Mouse (Mus musculus) midbrain, embryonic 14.5 days (tissue): ENCODE results near the gene Cenpa. TPM values are rescaled to one million over a fixed set of nuclear protein-coding genes. Genes with fewer than 3 reads are reported as not detected.
A peak's percentile ranks its signal among the peaks of the same experiment; 100 is the strongest.

Source experiments
- ATAC-seq: fragments of 200-750 bp; cut with Nextera tagmentation; 2 replicates; pipeline ENCODE4 v1.8.0; 2017; ENCODE audit warnings: moderate number of reproducible peaks, moderate library complexity; ENCODE audit not compliant: low FRiP score, low TSS enrichment
- DNase-seq: peaks from one replicate; pipeline ENCODE4 v3.0.0-alpha.2; 2015
- H3K27ac ChIP-seq: fragments of 300-500 bp; sonication (generic); replicated peaks from 2 replicates; pipeline ENCODE4 v1.5.1; 2014; ENCODE audit warnings: mild to moderate bottlenecking, low read depth, low read length, moderate library complexity
- H3K27me3 ChIP-seq: fragments of 300-500 bp; sonication (generic); 2 replicates; pipeline ENCODE4 v1.6.1; 2014; ENCODE audit warnings: low read length, control low read depth, mixed read lengths; ENCODE audit not compliant: control insufficient read depth, insufficient read depth
- H3K36me3 ChIP-seq: fragments of 300-500 bp; sonication (generic); 2 replicates; pipeline ENCODE4 v1.6.1; 2014; ENCODE audit warnings: low read length, control low read depth; ENCODE audit not compliant: control insufficient read depth, insufficient read depth
- H3K4me1 ChIP-seq: fragments of 300-500 bp; sonication (generic); 2 replicates; pipeline ENCODE4 v1.6.1; 2014; ENCODE audit warnings: mild to moderate bottlenecking, antibody characterized with exemption, low read length, control low read depth; ENCODE audit not compliant: control insufficient read depth, insufficient read depth
- H3K4me2 ChIP-seq: fragments of 300-500 bp; sonication (generic); 2 replicates; pipeline ENCODE4 v1.6.1; 2014; ENCODE audit warnings: mild to moderate bottlenecking, low read length, moderate library complexity
- H3K4me3 ChIP-seq: fragments of 300-500 bp; sonication (generic); replicated peaks from 2 replicates; pipeline ENCODE4 v1.5.1; 2014; ENCODE audit warnings: low read depth, low read length
- H3K9ac ChIP-seq: fragments of 300-500 bp; sonication (generic); replicated peaks from 2 replicates; pipeline ENCODE4 v1.6.1; 2014; ENCODE audit warnings: mild to moderate bottlenecking, low read length, moderate library complexity
- H3K9me3 ChIP-seq: fragments of 300-500 bp; sonication (generic); 2 replicates; pipeline ENCODE4 v1.6.1; 2016; ENCODE audit warnings: low read length, control low read depth, mixed read lengths; ENCODE audit not compliant: control insufficient read depth
- WGBS: fragments of 180-500 bp; shearing (Covaris S2); extraction: QIAGEN DNeasy Blood & Tissue Kit; methylation state at CpG from one replicate; pipeline ENCODE4 v1.1.7; 2014; 5-methylcytosine and 5-hydroxymethylcytosine counted together
- polyA plus RNA-seq: library from polyadenylated mRNA; unstranded; fragments of >200 nt; fragmentation: Nextera tagmentation; extraction: Ambion mirVana; gene quantifications from 2 replicates; pipeline ENCODE4 v1.2.1, GENCODE M21; 2014

Cenpa gene
- polyA plus RNA-seq, 1 experiment from 2014 or later: 65.3 TPM

DNA sequence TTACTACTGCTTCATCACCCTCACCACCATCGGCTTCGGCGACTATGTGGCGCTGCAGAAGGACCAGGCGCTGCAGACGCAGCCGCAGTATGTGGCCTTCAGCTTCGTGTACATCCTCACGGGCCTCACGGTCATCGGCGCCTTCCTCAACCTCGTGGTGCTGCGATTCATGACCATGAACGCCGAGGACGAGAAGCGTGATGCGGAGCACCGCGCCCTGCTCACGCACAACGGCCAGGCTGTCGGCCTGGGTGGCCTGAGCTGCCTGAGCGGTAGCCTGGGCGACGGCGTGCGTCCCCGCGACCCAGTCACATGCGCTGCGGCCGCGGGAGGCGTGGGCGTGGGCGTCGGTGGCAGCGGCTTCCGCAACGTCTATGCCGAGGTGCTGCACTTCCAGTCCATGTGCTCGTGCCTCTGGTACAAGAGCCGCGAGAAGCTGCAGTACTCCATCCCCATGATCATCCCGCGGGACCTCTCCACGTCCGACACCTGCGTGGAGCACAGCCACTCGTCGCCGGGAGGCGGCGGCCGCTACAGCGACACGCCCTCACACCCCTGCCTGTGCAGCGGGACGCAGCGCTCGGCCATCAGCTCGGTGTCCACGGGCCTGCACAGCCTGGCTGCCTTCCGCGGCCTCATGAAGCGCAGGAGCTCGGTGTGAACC, 44.3 kb upstream of the Cenpa start:
- Histone ChIP-seq H3K9me3 (no peaks in the 10 kb centered on the region), H3K4me3 (peak overlapping the region; percentile 33), H3K36me3 (no peaks in the 10 kb centered on the region), H3K27me3 (peaks cover 34% of the 10 kb centered on the region), H3K4me1 (peaks cover 13% of the 10 kb centered on the region), H3K4me2 (peak overlapping the region; percentile 64), H3K27ac (no peak overlapping the region), H3K9ac (peak overlapping the region; percentile 44)
- 2% methylated on average over 68 of the region's 69 CpGs for WGBS
- peak; percentile 59 for DNase-seq
- ATAC-seq: peak; percentile 40; the same call in 1 of the 2 replicates

GRCm38 (mm10) chr5:30622841-30623185, 43.8 kb upstream of the Cenpa start:
- Histone ChIP-seq H3K9me3 (no peaks in the 10 kb centered on the region), H3K4me3 (peak overlapping the region; percentile 33), H3K4me1 (peaks cover 13% of the 10 kb centered on the region), H3K27me3 (peaks cover 34% of the 10 kb centered on the region), H3K36me3 (no peaks in the 10 kb centered on the region), H3K9ac (peak overlapping the region; percentile 44; the same call in 1 of the 2 replicates), H3K27ac (no peak overlapping the region), H3K4me2 (peak overlapping the region; percentile 64)
- ATAC-seq (peak; percentile 32; the same call in 1 of the 2 replicates), DNase-seq (peak; percentile 31)
- 3% methylated on average over 10 of the region's 10 CpGs for WGBS

- Histone ChIP-seq H3K4me1 (peaks cover 13% of the 10 kb centered on the region), H3K27me3 (peaks cover 34% of the 10 kb centered on the region), H3K36me3 (no peaks in the 10 kb centered on the region), H3K4me2 (no peak overlapping the region), H3K4me3 (no peak overlapping the region), H3K9ac (no peak overlapping the region), H3K27ac (no peak overlapping the region), H3K9me3 (no peaks in the 10 kb centered on the region)
- WGBS: 56% methylated on average over 2 of the region's 2 CpGs
- no peak for ATAC-seq
- no peak for DNase-seq
Observed at GRCm38 (mm10) chr5:30623380-30623779, 43.2 kb upstream of the Cenpa start.

- H3K4me1 ChIP-seq: peaks cover 13% of the 10 kb centered on the region
- H3K4me3 ChIP-seq: no peak overlapping the region
- ATAC-seq (no peak), DNase-seq (no peak)
- no peak overlapping the region for H3K9ac ChIP-seq
- no peaks in the 10 kb centered on the region for H3K36me3 ChIP-seq
- no peak overlapping the region for H3K27ac ChIP-seq
- peaks cover 34% of the 10 kb centered on the region for H3K27me3 ChIP-seq
- 21% methylated on average over 1 of the region's 1 CpGs for WGBS
- H3K9me3 ChIP-seq: no peaks in the 10 kb centered on the region
- no peak overlapping the region for H3K4me2 ChIP-seq
Observed at GRCm38 (mm10) chr5:30624311-30624710, 42.3 kb upstream of the Cenpa start.

DNA sequence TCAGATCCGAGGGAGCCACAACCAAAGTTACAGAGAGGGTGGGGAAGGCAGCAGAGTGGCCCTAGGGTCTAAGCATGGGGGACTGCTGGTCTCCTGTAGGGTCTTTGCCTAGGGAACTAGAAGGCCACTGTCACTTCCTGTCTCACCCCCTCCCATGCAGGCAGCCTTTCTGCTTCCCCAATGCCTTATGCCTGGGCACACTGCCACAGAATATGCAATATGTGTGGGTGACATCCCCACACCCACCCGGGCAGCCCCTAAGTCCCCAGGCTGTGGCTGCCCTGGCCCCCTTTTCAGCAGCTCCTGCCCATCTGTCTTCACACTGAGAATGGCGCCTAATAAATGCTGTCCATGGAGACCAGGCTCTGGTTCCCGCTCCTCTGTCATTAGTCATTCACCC, 41.7 kb upstream of the Cenpa start:
- H3K9me3 ChIP-seq: no peaks in the 10 kb centered on the region
- 61% methylated on average over 4 of the region's 4 CpGs for WGBS
- no peak for ATAC-seq

GRCm38 (mm10) chr5:30625379-30625778, 41.2 kb upstream of the Cenpa start:
- Histone ChIP-seq H3K36me3 (no peaks in the 10 kb centered on the region), H3K9me3 (no peaks in the 10 kb centered on the region), H3K4me2 (no peak overlapping the region), H3K27ac (no peak overlapping the region), H3K27me3 (peaks cover 34% of the 10 kb centered on the region), H3K9ac (no peak overlapping the region), H3K4me3 (no peak overlapping the region), H3K4me1 (peaks cover 13% of the 10 kb centered on the region)
- DNase-seq (no peak), ATAC-seq (no peak)
- WGBS: 81% methylated on average over 3 of the region's 3 CpGs

More for the DNA sequence above, 41.7 kb upstream of the Cenpa start:
- H3K9ac ChIP-seq: no peak overlapping the region
- no peak overlapping the region for H3K27ac ChIP-seq
- H3K4me3 ChIP-seq: no peak overlapping the region
- DNase-seq: no peak
- H3K4me1 ChIP-seq: peaks cover 13% of the 10 kb centered on the region
- no peaks in the 10 kb centered on the region for H3K36me3 ChIP-seq
- H3K27me3 ChIP-seq: peaks cover 34% of the 10 kb centered on the region
- no peak overlapping the region for H3K4me2 ChIP-seq

DNA sequence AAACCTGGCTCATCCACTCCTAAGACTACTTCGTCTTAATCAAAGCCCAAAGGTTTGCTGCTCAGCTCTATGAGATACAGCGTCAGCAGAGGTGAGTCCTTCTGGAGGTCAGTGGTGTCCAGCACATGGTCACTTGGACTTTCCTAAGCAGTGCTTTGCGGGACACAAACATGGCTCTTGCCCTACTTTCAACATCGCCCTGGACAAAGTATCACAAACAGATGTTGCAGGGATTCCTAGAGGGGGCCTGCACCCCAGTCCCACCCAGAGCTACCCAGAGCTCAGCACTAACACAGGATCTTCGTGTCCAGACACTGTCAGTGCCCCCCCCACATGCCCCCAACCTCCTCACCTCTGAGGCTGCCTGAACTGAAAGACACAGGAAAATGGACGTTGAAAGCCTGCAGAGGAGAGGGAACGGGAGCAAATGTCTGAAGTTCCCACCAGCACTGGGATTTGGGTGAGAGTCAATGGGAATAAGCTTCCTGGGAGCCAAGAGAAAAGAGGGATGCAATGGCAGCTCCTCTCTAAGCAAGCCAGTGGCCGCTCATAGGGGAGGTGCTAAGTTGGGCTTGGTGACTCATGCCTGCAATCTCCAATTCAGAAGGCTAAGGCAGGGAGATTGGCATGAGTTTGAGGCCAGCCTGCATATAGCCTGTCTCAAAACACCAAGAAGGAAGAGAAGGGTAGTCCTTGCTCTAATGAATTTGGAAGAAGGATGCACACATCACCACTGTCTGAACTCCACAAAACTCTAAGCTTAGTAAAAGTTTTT, 40.1 kb upstream of the Cenpa start:
- no peak for DNase-seq
- peaks cover 23% of the 10 kb centered on the region for H3K27me3 ChIP-seq
- no peak overlapping the region for H3K27ac ChIP-seq
- H3K9me3 ChIP-seq: no peaks in the 10 kb centered on the region
- H3K4me1 ChIP-seq: peaks cover 13% of the 10 kb centered on the region
- H3K36me3 ChIP-seq: no peaks in the 10 kb centered on the region
- 81% methylated on average over 8 of the region's 8 CpGs for WGBS
- no peak overlapping the region for H3K4me3 ChIP-seq
- H3K4me2 ChIP-seq: no peak overlapping the region
- ATAC-seq: no peak
- H3K9ac ChIP-seq: no peak overlapping the region

DNA sequence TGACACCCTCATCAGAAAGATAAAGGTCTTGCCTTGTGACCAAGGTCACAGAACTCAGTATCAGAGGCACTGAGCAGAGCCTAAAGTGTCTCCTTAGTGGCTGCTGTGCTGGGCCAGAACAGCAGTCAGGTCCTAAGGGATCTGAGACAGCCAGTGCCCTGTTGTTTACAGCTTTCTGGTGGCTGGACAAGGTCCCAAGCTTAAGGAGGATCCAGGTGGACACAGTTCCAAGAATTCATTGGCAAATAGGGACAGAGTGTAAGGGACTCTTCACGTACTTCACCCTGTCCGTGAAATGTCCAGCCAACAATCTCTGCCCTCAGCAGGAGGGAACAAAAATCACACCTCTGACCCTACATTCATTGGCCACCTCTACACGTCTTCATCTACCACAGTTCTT, 38.1 kb upstream of the Cenpa start:
- H3K4me2 ChIP-seq: no peak overlapping the region
- DNase-seq: no peak
- no peaks in the 10 kb centered on the region for H3K4me1 ChIP-seq
- H3K9ac ChIP-seq: no peak overlapping the region
- WGBS: 82% methylated on average over 3 of the region's 3 CpGs
- ATAC-seq: no peak
- H3K9me3 ChIP-seq: no peaks in the 10 kb centered on the region
- no peak overlapping the region for H3K4me3 ChIP-seq
- H3K27ac ChIP-seq: no peak overlapping the region
- no peaks in the 10 kb centered on the region for H3K36me3 ChIP-seq
- H3K27me3 ChIP-seq: 0 out of 2 replicates have a peak, but pooled peaks cover 5% of the 10 kb centered on the region

DNA sequence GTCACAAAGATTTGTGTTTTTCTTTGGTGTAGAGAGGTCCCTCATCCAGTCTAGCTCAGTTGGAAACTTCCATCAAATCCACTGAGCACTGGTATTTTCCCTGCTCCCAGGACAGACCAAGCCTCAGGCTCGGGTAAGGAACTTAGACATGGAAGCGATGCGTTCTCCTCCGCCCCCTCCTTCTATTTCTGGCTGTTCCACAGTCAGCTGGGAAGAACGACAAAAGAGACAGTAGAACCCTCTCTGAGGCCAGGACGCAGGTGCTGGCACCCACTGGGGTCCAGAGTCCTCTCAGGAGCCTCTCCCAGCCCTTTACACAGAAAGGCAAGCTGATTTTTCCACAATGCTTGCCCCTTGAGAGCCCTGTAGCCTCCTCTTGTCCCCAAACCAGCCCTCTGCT, 36.2 kb upstream of the Cenpa start:
- Histone ChIP-seq H3K4me1 (no peaks in the 10 kb centered on the region), H3K9ac (no peak overlapping the region), H3K27ac (no peak overlapping the region), H3K9me3 (no peaks in the 10 kb centered on the region), H3K36me3 (no peaks in the 10 kb centered on the region), H3K27me3 (no peaks in the 10 kb centered on the region), H3K4me3 (no peak overlapping the region), H3K4me2 (no peak overlapping the region)
- ATAC-seq (no peak), DNase-seq (no peak)
- WGBS: 79% methylated on average over 6 of the region's 6 CpGs
